Mouse (Mus musculus): ENCODE measurements around the gene 1700007K13Rik. TPM values are rescaled to one million over a fixed set of nuclear protein-coding genes. Genes with fewer than 3 reads are reported as not detected.

1700007K13Rik gene
- total RNA-seq, 4 experiments from 2014 or later, result 0.43 TPM; not detected in 3

DNA sequence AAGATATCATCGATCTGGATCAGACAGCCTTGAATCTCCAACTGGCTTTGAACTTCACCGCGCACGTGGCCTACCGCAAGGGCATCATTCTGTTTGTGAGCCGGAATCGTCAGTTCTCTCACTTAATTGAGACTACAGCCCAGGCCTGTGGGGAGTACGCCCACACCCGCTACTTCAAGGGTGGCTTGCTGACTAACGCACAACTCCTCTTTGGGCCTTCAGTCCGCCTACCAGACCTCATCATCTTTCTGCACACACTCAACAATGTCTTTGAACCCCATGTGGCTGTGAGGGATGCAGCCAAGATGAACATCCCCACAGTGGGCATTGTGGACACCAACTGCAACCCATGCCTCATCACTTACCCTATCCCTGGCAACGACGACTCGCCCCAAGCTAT, 3.3 kb upstream of the 1700007K13Rik start:
- no peak for DNase-seq (ENCODE audit: low spot score)

DNA sequence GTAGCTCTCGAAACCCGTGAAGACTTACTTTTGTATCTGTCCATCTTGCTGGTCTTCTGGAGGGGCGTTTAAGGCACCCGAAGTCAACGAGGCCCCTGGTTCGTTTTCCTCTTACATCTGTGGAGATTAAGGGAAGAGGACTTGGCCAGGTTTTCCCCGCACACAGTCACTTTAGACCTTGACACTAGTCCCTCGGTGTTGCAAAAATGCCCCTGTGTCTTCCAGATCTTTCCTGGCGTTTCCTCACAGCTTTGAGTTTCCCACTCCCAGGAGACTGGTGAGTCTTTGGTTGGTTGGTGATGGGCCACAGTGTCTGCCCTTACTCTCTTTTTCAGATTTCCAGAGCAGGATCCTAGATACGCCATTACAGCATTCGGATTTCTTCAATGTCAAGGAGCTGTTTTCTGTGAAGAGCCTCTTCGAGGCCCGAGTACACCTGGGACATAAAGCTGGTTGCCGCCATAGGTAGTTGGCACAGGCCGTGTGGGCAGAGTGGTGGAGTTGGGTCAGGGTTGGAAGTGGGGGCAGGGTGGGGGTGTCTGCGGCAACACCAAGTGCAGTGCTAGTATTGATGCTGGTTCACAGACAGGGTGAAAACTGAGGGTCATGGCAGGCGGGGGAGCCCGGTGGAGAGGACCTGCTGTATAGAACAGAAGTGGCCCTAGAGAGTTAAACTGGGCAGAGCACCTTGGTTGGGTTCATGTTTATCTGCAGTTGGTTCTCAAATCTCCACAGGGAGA, 2.5 kb upstream of the 1700007K13Rik start:
- DNase-seq (ENCODE audit: low spot score), result no peak

DNA sequence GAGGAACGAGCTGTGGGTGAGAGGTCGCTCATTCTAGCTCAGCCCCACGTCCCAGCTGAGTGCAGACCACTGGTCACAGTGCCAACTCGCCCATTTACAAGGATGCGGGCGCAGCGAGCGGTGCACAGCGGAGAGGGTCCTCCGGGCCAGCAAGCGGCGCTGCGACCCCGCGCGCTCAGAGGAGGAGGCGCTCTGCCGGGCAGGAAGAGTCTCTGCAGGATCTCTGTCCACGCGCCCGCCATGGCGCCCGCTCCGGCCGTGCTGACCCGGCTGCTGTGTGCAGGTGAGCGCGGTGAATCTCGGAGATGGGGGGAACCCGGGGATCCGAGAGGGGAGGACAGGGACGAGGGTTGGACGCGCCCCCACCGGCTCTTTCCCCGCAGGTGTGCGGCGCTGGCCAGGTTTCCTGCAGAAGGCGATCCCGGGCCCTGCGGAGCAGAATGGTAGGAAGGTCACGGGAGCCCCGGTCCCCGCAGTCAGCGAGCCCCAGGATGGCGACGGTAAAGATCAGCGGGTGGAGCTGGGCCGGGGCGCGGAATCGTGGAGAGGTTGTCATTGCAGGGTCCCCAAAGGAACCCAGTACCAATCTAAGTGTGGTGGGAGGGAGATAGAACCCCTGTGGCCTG, 1.8 kb upstream of the 1700007K13Rik start, which contains the start of gene Mrps2:
TSS of gene Mrps2 (plus strand) at position 207 of the 626 bp plus-strand sequence.
- peak; percentile 71 for DNase-seq (ENCODE audit: low spot score)

- DNase-seq (ENCODE audit: low spot score), result no peak
These were observed 1.2 kb downstream of the 1700007K13Rik start for GRCm38 (mm10) chr2:28464919-28465318.

GRCm38 (mm10) chr2:28463919-28464318, 2.2 kb downstream of the 1700007K13Rik start:
- DNase-seq (ENCODE audit: low spot score), result no peak

GRCm38 (mm10) chr2:28456616-28457015, 9.5 kb downstream of the 1700007K13Rik start:
- no peak for DNase-seq (ENCODE audit: low spot score)

DNA sequence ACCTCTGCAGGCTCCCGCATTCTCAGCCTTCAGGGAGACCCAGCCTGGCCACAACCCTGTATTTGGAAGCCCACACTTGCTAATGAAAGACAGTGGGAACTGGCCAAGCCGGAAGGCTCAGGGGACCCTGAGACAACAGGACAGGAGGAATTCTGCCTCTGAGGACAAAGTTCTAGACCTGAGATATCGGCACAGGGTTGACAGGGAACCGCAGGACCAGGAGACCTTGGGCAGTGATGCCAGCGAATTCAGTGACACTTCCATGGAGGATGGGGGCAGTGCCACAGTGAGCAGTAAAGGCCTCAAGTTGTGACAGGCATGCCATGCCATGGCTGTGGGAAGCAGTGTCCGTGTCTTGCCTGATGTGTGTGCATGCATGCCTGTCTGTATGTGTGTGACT, 12.6 kb downstream of the 1700007K13Rik start:
- DNase-seq (ENCODE audit: low spot score), result no peak

DNA sequence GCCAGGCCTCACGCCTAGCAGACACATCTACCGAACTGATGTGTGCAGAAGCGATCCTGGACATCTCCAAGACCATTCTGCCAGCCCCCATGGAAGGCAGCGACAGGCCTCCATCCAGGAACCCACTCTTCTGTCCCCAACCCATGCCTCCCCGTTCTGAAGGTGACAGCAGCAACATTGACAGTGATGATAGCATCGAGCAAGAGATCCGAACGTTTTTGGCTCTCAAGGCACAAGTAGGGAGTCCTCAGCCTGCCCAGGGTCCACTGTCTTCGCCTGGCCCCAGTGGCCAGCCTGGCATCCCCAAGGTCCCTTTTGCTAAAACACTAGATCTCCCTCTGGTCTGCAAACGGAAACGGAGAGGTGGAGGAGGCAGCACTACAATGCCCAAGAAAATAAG, 14.5 kb downstream of the 1700007K13Rik start:
- DNase-seq (ENCODE audit: low spot score), result no peak

- DNase-seq (ENCODE audit: low spot score), result no peak
These were observed 18.8 kb downstream of the 1700007K13Rik start for GRCm38 (mm10) chr2:28447315-28447670.

- DNase-seq (ENCODE audit: low spot score), result no peak
These were observed 19.4 kb downstream of the 1700007K13Rik start, which contains the start of gene Ppp1r26 for GRCm38 (mm10) chr2:28446515-28447314. Ppp1r26 (plus strand) TSS chr2:28446800.

- no peak for DNase-seq (ENCODE audit: low spot score)
These were observed 20.0 kb downstream of the 1700007K13Rik start for GRCm38 (mm10) chr2:28446181-28446514.

GRCm38 (mm10) chr2:28445082-28445481, 21.1 kb downstream of the 1700007K13Rik start:
- no peak for DNase-seq (ENCODE audit: low spot score)

DNA sequence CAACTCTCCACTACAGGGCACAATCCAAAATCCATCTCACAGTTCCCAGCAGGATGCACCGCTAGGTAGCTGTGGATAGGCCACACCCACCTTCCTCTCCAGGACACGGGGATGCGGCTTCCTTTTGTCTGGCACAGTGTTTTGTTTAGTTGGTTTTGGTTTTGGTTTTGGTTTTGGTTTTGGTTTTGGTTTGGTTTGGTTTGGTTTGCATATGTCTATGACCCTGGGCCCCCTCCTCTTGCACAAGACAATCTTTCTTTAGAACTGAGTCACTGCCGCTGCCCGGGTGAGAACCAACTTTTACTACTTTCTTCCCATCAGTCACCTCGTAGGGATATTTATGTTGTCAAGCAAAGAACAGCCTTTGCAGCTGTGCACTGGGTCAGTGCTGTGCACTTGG, 25.3 kb downstream of the 1700007K13Rik start:
- DNase-seq (ENCODE audit: low spot score), result no peak

GRCm38 (mm10) chr2:28435401-28435800, 30.7 kb downstream of the 1700007K13Rik start:
- no peak for DNase-seq (ENCODE audit: low spot score)

DNA sequence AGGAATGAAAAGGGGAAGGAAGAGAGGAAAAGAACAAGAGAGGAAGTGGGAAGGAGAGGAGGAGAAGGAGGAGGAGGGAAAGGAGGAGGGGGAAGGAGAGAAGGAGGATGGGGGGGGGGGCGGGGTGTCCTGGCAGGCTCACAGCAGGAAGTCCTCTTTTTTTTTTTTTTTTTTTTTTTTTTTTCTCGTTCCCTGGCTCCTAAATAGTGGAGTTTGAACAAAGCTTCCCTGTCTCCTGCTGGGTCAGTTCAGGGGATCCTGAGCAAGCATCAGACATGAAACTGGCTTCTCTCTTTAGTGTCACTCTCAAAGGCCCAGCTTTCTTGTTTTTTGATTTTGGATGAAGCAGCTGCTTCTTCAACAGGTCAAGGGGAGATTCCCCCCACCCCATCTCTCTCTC, 32.6 kb downstream of the 1700007K13Rik start:
- no peak for DNase-seq (ENCODE audit: low spot score)

GRCm38 (mm10) chr2:28432811-28433210, 33.3 kb downstream of the 1700007K13Rik start:
- DNase-seq (ENCODE audit: low spot score), result no peak

DNA sequence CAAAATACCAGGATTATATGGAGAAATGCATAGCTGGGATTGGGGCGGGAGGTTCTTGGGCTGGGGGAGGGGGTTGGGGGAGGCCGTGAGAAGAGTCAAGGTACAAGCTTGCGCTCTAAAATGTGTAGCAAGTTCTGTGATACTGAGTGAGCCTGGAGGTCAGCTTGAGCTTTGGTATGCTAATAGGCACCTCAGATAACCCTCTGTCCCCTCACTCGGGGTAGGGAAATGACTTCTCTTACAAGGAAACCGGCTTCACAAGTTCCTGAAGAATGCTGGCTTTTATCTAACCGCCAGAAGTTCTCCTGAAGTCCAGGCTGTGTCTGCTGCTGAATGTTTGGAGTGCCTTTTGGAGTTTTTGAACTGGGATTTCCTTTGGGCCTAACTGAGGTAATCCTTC, 35.3 kb downstream of the 1700007K13Rik start:
- no peak for DNase-seq (ENCODE audit: low spot score)

- DNase-seq (ENCODE audit: low spot score), result no peak
These were observed 38.9 kb downstream of the 1700007K13Rik start for GRCm38 (mm10) chr2:28427226-28427625.

GRCm38 (mm10) chr2:28423167-28423566, 43.0 kb downstream of the 1700007K13Rik start:
- no peak for DNase-seq (ENCODE audit: low spot score)

GRCm38 (mm10) chr2:28419898-28420297, 46.2 kb downstream of the 1700007K13Rik start:
- peak; percentile 83 for DNase-seq (ENCODE audit: low spot score)

DNA sequence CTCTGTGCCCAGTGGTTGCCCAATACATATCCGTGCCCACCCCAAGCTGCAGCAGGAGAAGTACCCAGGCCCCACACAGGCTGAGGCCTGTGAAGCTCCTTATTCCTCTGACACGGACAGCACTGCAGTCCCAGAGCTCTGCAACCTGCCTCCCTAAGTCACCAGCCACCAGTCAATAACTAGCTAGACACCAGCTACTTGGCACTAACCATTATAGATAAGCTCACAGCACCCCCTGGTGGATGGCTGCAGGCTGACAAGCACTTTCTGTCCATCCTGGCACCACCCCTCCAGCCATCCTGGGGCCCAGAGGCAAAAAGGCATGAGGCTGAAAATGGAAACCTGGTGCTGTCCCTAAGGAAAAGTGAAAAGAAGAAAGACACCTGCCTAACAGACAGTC, 48.1 kb downstream of the 1700007K13Rik start:
- peak; percentile 85 for DNase-seq (ENCODE audit: low spot score)

DNA sequence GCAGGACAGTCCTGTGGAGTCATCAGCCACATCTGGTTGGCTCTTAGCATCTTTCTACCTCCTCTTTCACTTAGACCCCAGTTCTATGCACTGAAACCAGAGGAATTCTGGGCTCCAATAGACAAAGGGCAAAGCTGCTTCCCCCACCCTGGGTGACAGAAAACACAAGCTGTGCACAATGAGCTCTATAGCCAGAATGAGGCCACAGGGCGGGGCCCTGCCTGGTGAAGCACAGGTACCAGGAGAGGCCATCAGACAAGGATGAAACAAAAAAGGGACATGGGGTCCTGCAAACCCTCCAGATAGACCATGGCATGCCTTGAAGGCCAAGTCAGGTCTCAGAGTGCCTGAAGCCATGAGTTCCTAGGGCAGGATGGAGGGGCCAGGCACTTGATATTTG, 49.6 kb downstream of the 1700007K13Rik start:
- DNase-seq (ENCODE audit: low spot score), result no peak

All from heart, adult 8-10 months (tissue).